Mouse (Mus musculus): ENCODE measurements around the gene Tnnt1. TPM values are rescaled to one million over a fixed set of nuclear protein-coding genes. Genes with fewer than 3 reads are reported as not detected.
A peak's percentile ranks its signal among the peaks of the same experiment; 100 is the strongest.

The Tnnt1 gene
- total RNA-seq, 2 experiments from 2014 or later: 1.9 to 8.6 TPM

- peak in 1 of 2 experiments; percentile 46 for DNase-seq (ENCODE audit: low spot score in 2 of 2)
Measured at GRCm38 (mm10) chr7:4498251-4498650, 17.9 kb downstream of the Tnnt1 start.

DNA sequence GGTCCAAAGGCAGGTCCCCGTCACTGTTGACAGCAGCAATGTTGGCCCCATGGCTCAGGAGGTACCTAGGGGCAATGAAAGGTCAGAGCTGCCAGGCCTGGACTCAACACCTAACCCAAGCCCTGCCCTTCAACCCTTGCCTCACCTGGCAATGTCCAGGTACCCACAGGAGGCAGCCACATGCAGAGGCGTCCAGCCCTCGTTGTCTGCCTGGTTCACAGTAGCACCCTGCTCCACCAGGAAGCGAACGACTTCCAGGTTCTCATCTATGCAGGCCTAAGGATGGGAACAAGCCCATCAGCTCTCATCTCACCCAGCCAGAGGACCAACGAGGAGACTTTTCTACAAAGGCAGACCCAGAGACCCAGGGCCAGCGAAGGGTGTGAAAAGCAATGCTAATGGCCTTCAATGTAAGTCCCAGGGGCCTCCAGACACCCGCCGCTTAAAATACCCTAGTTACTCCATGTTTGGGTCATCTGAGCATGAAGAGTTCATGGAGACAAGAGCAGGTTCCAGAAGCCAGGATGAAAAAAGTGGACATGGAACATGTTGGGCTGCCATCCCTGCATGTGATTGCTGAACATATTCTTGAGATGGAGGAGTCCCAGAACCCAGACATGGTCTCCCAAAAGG lies 18.8 kb downstream of the Tnnt1 start:
- DNase-seq (ENCODE audit: low spot score in 2 of 2): no peak

DNA sequence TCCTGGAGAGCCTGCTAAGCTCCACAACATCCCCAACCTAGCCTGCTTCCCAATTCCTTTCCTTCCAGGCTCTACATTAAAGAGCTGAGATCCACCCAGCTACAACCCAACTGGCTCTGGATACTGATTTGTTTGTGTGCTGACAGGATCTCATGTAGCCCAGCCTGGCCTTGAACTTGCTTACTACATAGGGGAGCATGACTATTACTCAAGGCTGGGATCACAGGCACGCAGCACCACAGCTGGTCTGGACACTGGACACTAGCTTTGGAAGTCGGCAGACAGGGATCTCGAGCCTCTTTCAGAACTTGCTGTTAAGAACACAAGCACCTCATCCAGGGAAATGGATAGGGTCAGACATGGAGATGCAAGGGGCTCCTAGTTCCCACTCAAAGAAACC lies 19.7 kb downstream of the Tnnt1 start:
- no peak for DNase-seq (ENCODE audit: low spot score in 2 of 2)

- no peak for DNase-seq (ENCODE audit: low spot score in 2 of 2)
Measured at GRCm38 (mm10) chr7:4493991-4494390, 22.2 kb downstream of the Tnnt1 start.

GRCm38 (mm10) chr7:4492284-4493224 lies 23.6 kb downstream of the Tnnt1 start:
- no peak for DNase-seq (ENCODE audit: low spot score in 2 of 2)

- DNase-seq (ENCODE audit: low spot score in 2 of 2): no peak
Measured at GRCm38 (mm10) chr7:4491308-4491707, 24.9 kb downstream of the Tnnt1 start.

DNA sequence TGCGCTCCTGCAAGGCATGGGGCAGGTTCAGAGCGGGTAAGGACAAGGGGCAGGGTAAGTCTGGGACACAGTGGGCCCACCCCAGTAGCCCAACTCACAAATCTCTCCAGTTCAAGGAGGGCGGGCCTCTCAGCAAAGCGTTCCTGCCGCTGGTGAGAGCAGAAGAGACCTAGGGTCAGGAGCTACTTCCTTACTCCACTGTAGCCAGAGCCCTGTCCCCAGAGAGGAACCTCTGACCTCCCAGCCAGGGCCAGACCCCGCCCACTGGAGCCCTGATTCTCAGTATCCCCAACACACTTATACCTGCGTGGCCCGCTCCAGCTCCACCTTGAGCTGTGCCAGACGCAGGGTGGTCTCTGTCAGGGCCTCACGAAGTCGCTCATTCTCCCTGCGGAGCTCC lies 33.9 kb downstream of the Tnnt1 start:
- DNase-seq (ENCODE audit: low spot score in 2 of 2): no peak

GRCm38 (mm10) chr7:4479674-4480073 lies 36.5 kb downstream of the Tnnt1 start:
- DNase-seq (ENCODE audit: low spot score in 2 of 2): no peak

DNA sequence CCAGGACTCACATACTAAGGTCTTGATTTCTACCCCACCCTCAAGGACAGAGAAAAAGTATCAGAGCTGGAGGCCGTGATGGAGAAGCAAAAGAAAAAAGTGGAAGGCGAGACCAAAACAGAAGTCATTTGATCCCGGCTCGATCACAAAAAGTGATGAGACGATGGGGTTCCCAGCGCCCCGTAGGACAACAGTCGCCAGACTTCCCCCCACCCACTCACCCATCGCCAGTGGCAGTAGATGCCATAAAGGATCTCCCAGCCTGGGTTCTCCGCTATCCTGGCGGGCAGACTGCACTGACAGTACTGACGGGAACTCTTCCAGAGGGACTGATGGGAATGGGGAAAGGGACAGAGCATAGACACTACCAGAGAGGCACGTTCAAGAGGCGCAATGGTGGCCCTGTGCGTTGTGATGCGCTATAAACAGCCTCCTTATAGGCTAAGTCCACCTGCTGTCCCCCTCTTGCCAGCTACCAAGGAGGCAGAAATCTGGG lies 37.3 kb downstream of the Tnnt1 start:
- DNase-seq (ENCODE audit: low spot score in 2 of 2): no peak

- DNase-seq (ENCODE audit: low spot score in 2 of 2): peak; percentile 37 to 72
Measured at GRCm38 (mm10) chr7:4478021-4478795, 38.0 kb downstream of the Tnnt1 start.

GRCm38 (mm10) chr7:4473940-4474339 lies 42.2 kb downstream of the Tnnt1 start:
- no peak for DNase-seq (ENCODE audit: low spot score in 2 of 2)

DNA sequence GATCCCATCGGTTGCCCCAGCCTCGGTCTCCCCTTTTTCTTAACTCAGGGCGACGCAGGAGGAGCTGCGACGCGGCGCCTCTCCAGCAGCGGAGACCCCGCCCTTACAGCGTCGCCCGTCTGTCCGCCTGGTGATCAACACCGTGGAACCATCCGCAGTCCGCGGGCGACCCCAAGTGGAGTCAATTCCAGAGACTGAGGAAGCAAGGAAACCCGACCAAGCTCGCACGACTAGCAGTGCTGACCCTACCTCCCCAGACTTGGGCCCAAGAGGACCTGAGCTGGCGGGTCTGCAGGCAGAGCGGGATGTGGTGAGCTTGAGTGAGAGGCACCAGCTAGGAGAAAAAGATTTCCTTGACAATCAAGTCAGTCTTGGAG lies 45.0 kb downstream of the Tnnt1 start:
- DNase-seq (ENCODE audit: low spot score in 2 of 2): peak; percentile 80 to 91

- DNase-seq (ENCODE audit: low spot score in 2 of 2): peak in 1 of 2 experiments; percentile 45
Measured at GRCm38 (mm10) chr7:4470275-4471178, 45.7 kb downstream of the Tnnt1 start.

DNA sequence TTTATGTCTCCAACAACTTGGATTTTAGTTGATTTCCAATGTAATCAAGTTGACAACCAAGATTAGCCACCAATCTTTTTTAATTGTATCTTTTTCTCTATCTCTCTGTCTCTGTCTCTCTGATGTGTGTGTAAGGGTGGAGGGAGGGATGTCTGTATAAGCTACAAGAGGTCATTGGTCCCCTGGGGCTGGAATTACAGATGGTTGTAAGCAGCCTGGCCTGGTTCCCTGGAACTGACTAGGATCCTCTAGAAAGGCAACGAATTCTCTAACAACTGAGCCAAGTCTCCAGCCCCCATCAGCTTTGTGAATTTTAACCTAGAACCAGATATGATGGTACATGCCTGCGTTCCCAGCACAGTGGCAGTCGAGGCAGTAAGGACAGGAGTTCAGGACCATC lies 48.4 kb downstream of the Tnnt1 start:
- no peak for DNase-seq (ENCODE audit: low spot score in 2 of 2)

- no peak for DNase-seq (ENCODE audit: low spot score in 2 of 2)
Measured at GRCm38 (mm10) chr7:4464194-4464824, 51.9 kb downstream of the Tnnt1 start.

- no peak for DNase-seq (ENCODE audit: low spot score in 2 of 2)
Measured at GRCm38 (mm10) chr7:4460576-4461434, 55.4 kb downstream of the Tnnt1 start, which contains the start of gene Eps8l1. Gene Eps8l1 (plus strand): TSS chr7:4460674.

All from layer of hippocampus, postnatal 14 days (tissue).